Mouse (Mus musculus): ENCODE results near the gene 2810021J22Rik.
"Not testable (repeated sequence)": the region's sequence is repeated elsewhere in the genome, so short reads cannot be mapped to it uniquely, and the experiment has no call there.

The 2810021J22Rik gene

GRCm38 (mm10) chr11:58867039-58867953 is at the start of gene 2810021J22Rik:
Gene 2810021J22Rik, plus strand, starts transcription at chr11:58867216.
- DNase-seq (ENCODE audit: low spot score in 2 of 2): peak; percentile 18 to 81

- not testable (repeated sequence) for DNase-seq (ENCODE audit: low spot score in 2 of 2)
Measured at GRCm38 (mm10) chr11:58828937-58829336, 38.1 kb upstream of the 2810021J22Rik start, which contains the start of gene Olfr312. Gene Olfr312, plus strand, starts transcription at chr11:58829237.

- no peak for DNase-seq (ENCODE audit: low spot score in 2 of 2)
Measured at GRCm38 (mm10) chr11:58829764-58830163, 37.3 kb upstream of the 2810021J22Rik start.

GRCm38 (mm10) chr11:58832541-58832940 is 34.5 kb upstream of the 2810021J22Rik start:
- not testable (repeated sequence) for DNase-seq (ENCODE audit: low spot score in 2 of 2)

- DNase-seq (ENCODE audit: low spot score in 2 of 2): not testable (repeated sequence)
Measured at GRCm38 (mm10) chr11:58838951-58839350, 28.1 kb upstream of the 2810021J22Rik start, which contains the start of gene Olfr311. Gene Olfr311, plus strand, starts transcription at chr11:58839251.

- peak; percentile 94 to 97 for DNase-seq (ENCODE audit: low spot score in 2 of 2)
Measured at GRCm38 (mm10) chr11:58846919-58847461, 20.0 kb upstream of the 2810021J22Rik start, which contains the start of gene Gm12258. Gene Gm12258, plus strand, starts transcription at chr11:58847158.

GRCm38 (mm10) chr11:58847636-58848035 is 19.4 kb upstream of the 2810021J22Rik start:
- DNase-seq (ENCODE audit: low spot score in 2 of 2): no peak

- no peak for DNase-seq (ENCODE audit: low spot score in 2 of 2)
Measured at GRCm38 (mm10) chr11:58849731-58850130, 17.3 kb upstream of the 2810021J22Rik start.

- no peak for DNase-seq (ENCODE audit: low spot score in 2 of 2)
Measured at GRCm38 (mm10) chr11:58860744-58861143, 6.3 kb upstream of the 2810021J22Rik start.

GRCm38 (mm10) chr11:58867954-58868330 is 926 bp downstream of the 2810021J22Rik start:
- DNase-seq (ENCODE audit: low spot score in 2 of 2): no peak

- no peak for DNase-seq (ENCODE audit: low spot score in 2 of 2)
Measured at GRCm38 (mm10) chr11:58870961-58871360, 3.9 kb downstream of the 2810021J22Rik start.

GRCm38 (mm10) chr11:58883756-58884155 is 16.7 kb downstream of the 2810021J22Rik start:
- no peak for DNase-seq (ENCODE audit: low spot score in 2 of 2)

- no peak for DNase-seq (ENCODE audit: low spot score in 2 of 2)
Measured at GRCm38 (mm10) chr11:58890511-58890910, 23.5 kb downstream of the 2810021J22Rik start.

GRCm38 (mm10) chr11:58894456-58894855 is 27.4 kb downstream of the 2810021J22Rik start:
- DNase-seq (ENCODE audit: low spot score in 2 of 2): no peak

- DNase-seq (ENCODE audit: low spot score in 2 of 2): no peak
Measured at GRCm38 (mm10) chr11:58897485-58897884, 30.5 kb downstream of the 2810021J22Rik start.

GRCm38 (mm10) chr11:58901080-58901479 is 34.1 kb downstream of the 2810021J22Rik start:
- no peak for DNase-seq (ENCODE audit: low spot score in 2 of 2)

GRCm38 (mm10) chr11:58903511-58904409 is 36.7 kb downstream of the 2810021J22Rik start, which contains the start of gene Zfp39:
Gene Zfp39, minus strand, starts transcription at chr11:58904225.
- DNase-seq (ENCODE audit: low spot score in 2 of 2): peak; percentile 86 to 97

GRCm38 (mm10) chr11:58904410-58904718 is 37.3 kb downstream of the 2810021J22Rik start:
- no peak for DNase-seq (ENCODE audit: low spot score in 2 of 2)

- no peak for DNase-seq (ENCODE audit: low spot score in 2 of 2)
Measured at GRCm38 (mm10) chr11:58904838-58905237, 37.8 kb downstream of the 2810021J22Rik start.

- no peak for DNase-seq (ENCODE audit: low spot score in 2 of 2)
Measured at GRCm38 (mm10) chr11:58913776-58914175, 46.8 kb downstream of the 2810021J22Rik start.

- no peak for DNase-seq (ENCODE audit: low spot score in 2 of 2)
Measured at GRCm38 (mm10) chr11:58914461-58915028, 47.5 kb downstream of the 2810021J22Rik start.
